Mouse (Mus musculus) heart, embryonic 14.5 days (tissue): ENCODE results near the gene Mccc1. TPM values are rescaled to one million over a fixed set of nuclear protein-coding genes. Genes with fewer than 3 reads are reported as not detected.

Experiments used
- ATAC-seq: fragments of 200-750 bp; cut with Nextera tagmentation; 2 replicates; pipeline ENCODE4 v1.8.0; 2017; ENCODE audit warnings: low read depth, moderate TSS enrichment; ENCODE audit not compliant: insufficient number of reproducible peaks, insufficient read depth, low FRiP score
- H3K27ac ChIP-seq, 2 experiments: fragments of 200-500 bp in 1 of 2; fragments of 300-500 bp in 1 of 2; sonication (generic) in 1 of 2; replicated peaks in 1 of 2; 2 replicates each; pipeline ENCODE4 v1.5.1; 2012 to 2014; ENCODE audit warnings: low read depth in 2 of 2, low read length in 2 of 2, control low read depth in 1 of 2, mild to moderate bottlenecking in 1 of 2, mixed read lengths in 1 of 2; ENCODE audit not compliant: control insufficient read depth in 1 of 2, insufficient read depth in 1 of 2
- H3K27me3 ChIP-seq: fragments of 300-500 bp; sonication (generic); 2 replicates; pipeline ENCODE4 v1.6.1; 2014; ENCODE audit warnings: mild to moderate bottlenecking, low read length, control low read depth; ENCODE audit not compliant: control insufficient read depth, insufficient read depth
- H3K36me3 ChIP-seq: fragments of 300-500 bp; sonication (generic); 2 replicates; pipeline ENCODE4 v1.6.1; 2014; ENCODE audit warnings: mild to moderate bottlenecking, control low read depth, low read length, mixed read lengths; ENCODE audit not compliant: control insufficient read depth, insufficient read depth
- H3K4me1 ChIP-seq, 2 experiments: fragments of 200-500 bp in 1 of 2; fragments of 300-500 bp in 1 of 2; sonication (generic) in 1 of 2; 2 replicates each; pipeline ENCODE4 v1.6.1; 2012 to 2014; ENCODE audit warnings: low read length in 2 of 2, control low read depth in 1 of 2, mixed read lengths in 1 of 2; ENCODE audit not compliant: control insufficient read depth in 2 of 2, insufficient read depth in 2 of 2
- H3K4me2 ChIP-seq: fragments of 300-500 bp; sonication (generic); 2 replicates; pipeline ENCODE4 v1.6.1; 2014; ENCODE audit warnings: mild to moderate bottlenecking, low read length
- H3K4me3 ChIP-seq, 2 experiments: fragments of 200-500 bp in 1 of 2; fragments of 300-500 bp in 1 of 2; sonication (generic) in 1 of 2; 2 replicates each; pipeline ENCODE4 v1.5.1; 2012 to 2014; ENCODE audit warnings: low read length in 2 of 2, mild to moderate bottlenecking in 2 of 2, control low read depth in 1 of 2, low read depth in 1 of 2, moderate library complexity in 1 of 2; ENCODE audit not compliant: control insufficient read depth in 1 of 2, insufficient read depth in 1 of 2
- H3K9ac ChIP-seq: fragments of 300-500 bp; sonication (generic); 2 replicates; pipeline ENCODE4 v1.6.1; 2014; ENCODE audit warnings: mild to moderate bottlenecking, low read length
- H3K9me3 ChIP-seq: fragments of 300-500 bp; sonication (generic); 2 replicates; pipeline ENCODE4 v1.6.1; 2016; ENCODE audit warnings: low read length, control low read depth; ENCODE audit not compliant: control insufficient read depth
- WGBS: fragments of 180-500 bp; shearing (Covaris S2); extraction: QIAGEN DNeasy Blood & Tissue Kit; methylation state at CpG from one replicate; pipeline ENCODE4 v1.1.7; 2014; 5-methylcytosine and 5-hydroxymethylcytosine counted together
- polyA plus RNA-seq: library from polyadenylated mRNA; unstranded; fragments of >200 nt; fragmentation: Nextera tagmentation; extraction: Ambion mirVana; gene quantifications from 2 replicates; pipeline ENCODE4 v1.2.1, GENCODE M21; 2014

The Mccc1 gene
- polyA plus RNA-seq = 58.9 and 63.8 TPM in 2 replicates

GRCm38 (mm10) chr3:36000275-36001239 lies at the start of gene Mccc1:
Gene Mccc1 (minus strand): TSS chr3:36000678.
- peak within 1 kb of the TSS; percentile 62 to 84 for H3K4me3 ChIP-seq
- H3K36me3 ChIP-seq = no peaks in the 10 kb centered on the region; the same call in 1 of the 2 replicates
- ATAC-seq = peak; percentile 98
- H3K4me2 ChIP-seq = peak within 1 kb of the TSS; percentile 61
- peak within 1 kb of the TSS; percentile 85 to 93 for H3K27ac ChIP-seq
- H3K27me3 ChIP-seq = no peaks in the 10 kb centered on the region
- 4% methylated on average over 39 of the region's 39 CpGs for WGBS
- H3K9me3 ChIP-seq = no peaks in the 10 kb centered on the region
- H3K9ac ChIP-seq = peak within 1 kb of the TSS; percentile 78
- peaks cover 2 to 3% of the 10 kb centered on the region in 2 experiments; a peak in 1 of 4 replicates for H3K4me1 ChIP-seq

DNA sequence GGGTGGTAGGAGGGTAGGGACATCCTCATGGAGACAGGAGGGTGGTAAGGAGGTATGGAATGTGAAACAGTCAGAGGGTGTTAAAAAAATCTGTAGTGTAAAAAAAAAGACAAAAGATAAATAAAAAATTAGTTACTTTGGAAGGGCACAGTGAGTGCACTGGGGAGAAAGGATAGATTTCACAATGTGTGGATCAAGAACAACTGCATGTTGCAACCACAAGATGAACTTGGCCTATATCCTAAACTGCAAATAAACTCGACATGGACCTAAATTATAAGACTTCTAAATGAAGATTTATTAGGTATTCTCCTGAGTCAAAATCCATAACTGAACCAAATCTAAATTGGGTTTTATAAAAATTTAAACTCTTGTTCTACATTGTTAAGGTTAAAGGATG lies 48.6 kb upstream of the Mccc1 start:
- no peak for ATAC-seq
- 54% methylated on average over 1 of the region's 1 CpGs for WGBS
- Histone ChIP-seq H3K36me3 (no peaks in the 10 kb centered on the region), H3K4me3 (no peak overlapping the region), H3K4me2 (no peak overlapping the region), H3K4me1 (no peaks in the 10 kb centered on the region), H3K9ac (no peak overlapping the region), H3K27me3 (no peaks in the 10 kb centered on the region), H3K9me3 (no peaks in the 10 kb centered on the region), H3K27ac (no peak overlapping the region)

DNA sequence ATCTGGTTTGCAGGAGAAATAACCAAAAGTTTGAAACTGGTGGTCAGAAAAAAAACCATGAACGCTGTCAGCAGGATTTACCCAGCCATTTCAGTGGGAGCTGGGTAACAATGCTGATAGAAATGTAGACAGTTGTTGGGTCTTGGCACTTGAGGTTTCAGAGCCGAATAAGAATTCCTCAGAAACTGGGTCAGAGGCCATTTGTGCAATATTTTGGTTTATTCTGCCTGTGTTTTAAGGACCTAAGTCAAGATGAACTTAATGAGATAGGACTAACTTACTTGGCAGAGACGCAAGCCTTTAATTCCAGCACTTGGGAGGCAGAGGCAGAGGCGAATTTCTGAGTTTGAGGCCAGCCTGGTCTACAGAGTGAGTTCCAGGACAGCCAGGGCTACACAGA lies 44.6 kb upstream of the Mccc1 start:
- H3K9ac ChIP-seq = no peak overlapping the region
- H3K27ac ChIP-seq = no peak overlapping the region
- no peaks in the 10 kb centered on the region for H3K9me3 ChIP-seq
- WGBS = 76% methylated on average over 4 of the region's 4 CpGs
- no peak for ATAC-seq
- H3K4me2 ChIP-seq = no peak overlapping the region
- no peak overlapping the region for H3K4me3 ChIP-seq
- H3K27me3 ChIP-seq = no peaks in the 10 kb centered on the region
- H3K4me1 ChIP-seq = no peaks in the 10 kb centered on the region
- no peaks in the 10 kb centered on the region for H3K36me3 ChIP-seq

- Histone ChIP-seq H3K4me1 (no peaks in the 10 kb centered on the region), H3K36me3 (no peaks in the 10 kb centered on the region), H3K4me2 (no peak overlapping the region), H3K9ac (no peak overlapping the region), H3K27ac (no peak overlapping the region), H3K4me3 (no peak overlapping the region), H3K27me3 (no peaks in the 10 kb centered on the region), H3K9me3 (no peaks in the 10 kb centered on the region)
- ATAC-seq = no peak
These were observed 44.0 kb upstream of the Mccc1 start for GRCm38 (mm10) chr3:36044520-36044919.

DNA sequence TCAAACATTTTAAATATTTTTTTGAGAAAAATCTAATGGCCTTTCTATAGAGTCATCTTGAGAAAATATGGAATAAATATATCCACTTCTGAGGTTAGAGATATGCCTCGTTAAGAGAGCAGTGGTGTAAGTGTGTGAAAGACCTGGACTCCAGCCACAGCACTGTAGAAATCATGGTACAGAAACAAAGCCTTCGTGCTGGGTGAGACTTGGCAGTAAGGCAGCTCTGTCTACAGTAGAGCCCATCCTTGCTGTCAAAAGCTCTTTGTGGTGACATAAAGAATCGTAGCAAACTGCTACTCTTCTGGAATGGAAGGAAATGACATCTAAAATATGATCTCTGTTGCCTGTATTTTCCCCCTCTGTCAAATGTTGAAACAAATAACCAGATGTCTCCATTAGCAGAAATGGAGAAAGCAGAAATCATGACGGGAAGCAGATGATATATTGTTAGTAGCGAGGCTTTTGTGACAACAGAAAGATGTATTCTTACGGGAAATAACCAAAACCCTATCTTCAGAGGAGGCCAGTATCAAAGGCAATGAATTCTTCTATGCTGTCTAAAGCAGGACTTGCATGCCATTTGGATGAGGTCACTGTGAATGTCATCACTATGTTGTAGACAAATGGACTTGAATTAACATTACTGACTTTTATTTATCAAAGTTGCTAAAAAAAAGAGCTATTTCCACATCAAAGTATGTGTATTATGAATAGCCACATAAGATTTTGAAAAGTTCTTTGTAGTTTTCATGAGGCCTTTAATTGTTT lies 31.4 kb upstream of the Mccc1 start:
- H3K9me3 ChIP-seq = no peaks in the 10 kb centered on the region
- H3K9ac ChIP-seq = no peak overlapping the region
- peak overlapping the region; percentile 72 to 81 for H3K27ac ChIP-seq
- no peaks in the 10 kb centered on the region for H3K27me3 ChIP-seq
- no peak overlapping the region for H3K4me3 ChIP-seq
- peak overlapping the region; percentile 49 for H3K4me2 ChIP-seq
- 11% methylated on average over 6 of the region's 6 CpGs for WGBS
- H3K4me1 ChIP-seq = peaks cover 0 to 3% of the 10 kb centered on the region in 2 experiments; a peak in 2 of 4 replicates
- ATAC-seq = no peak
- no peaks in the 10 kb centered on the region for H3K36me3 ChIP-seq

DNA sequence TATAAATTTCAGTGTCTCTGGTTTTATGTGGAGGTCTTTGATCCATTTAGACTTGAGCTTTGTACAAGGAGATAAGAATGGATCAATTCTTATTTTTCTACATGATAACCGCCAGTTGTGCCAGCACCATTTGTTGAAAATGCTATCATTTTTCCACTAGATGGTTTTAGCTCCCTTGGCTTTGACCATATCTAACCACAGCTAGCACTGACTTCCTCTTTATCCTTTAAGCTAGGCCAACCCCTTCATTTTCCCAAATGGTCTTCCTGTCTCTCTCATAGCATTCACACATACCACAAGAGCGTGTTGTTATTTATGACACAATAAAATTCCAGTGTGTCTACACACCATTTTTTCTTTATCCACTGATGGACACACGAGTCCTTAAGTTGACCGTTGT lies 29.5 kb upstream of the Mccc1 start:
- no peaks in the 10 kb centered on the region for H3K27me3 ChIP-seq
- H3K4me1 ChIP-seq = peaks cover 0 to 3% of the 10 kb centered on the region in 2 experiments; a peak in 2 of 4 replicates
- no peaks in the 10 kb centered on the region for H3K36me3 ChIP-seq
- H3K9ac ChIP-seq = no peak overlapping the region
- no peak overlapping the region for H3K4me2 ChIP-seq
- no peaks in the 10 kb centered on the region for H3K9me3 ChIP-seq
- no peak for ATAC-seq
- no peak overlapping the region for H3K27ac ChIP-seq
- H3K4me3 ChIP-seq = no peak overlapping the region
- WGBS = 79% methylated on average over 4 of the region's 4 CpGs

- no peaks in the 10 kb centered on the region for H3K36me3 ChIP-seq
These were observed 25.3 kb upstream of the Mccc1 start for GRCm38 (mm10) chr3:36025732-36026131.

More at GRCm38 (mm10) chr3:36025732-36026131, 25.3 kb upstream of the Mccc1 start:
- WGBS = 80% methylated on average over 6 of the region's 6 CpGs
- no peaks in the 10 kb centered on the region for H3K4me1 ChIP-seq
- no peak overlapping the region for H3K4me3 ChIP-seq
- no peak overlapping the region for H3K27ac ChIP-seq
- no peaks in the 10 kb centered on the region for H3K27me3 ChIP-seq
- no peak for ATAC-seq
- no peak overlapping the region for H3K9ac ChIP-seq
- no peaks in the 10 kb centered on the region for H3K9me3 ChIP-seq
- H3K4me2 ChIP-seq = no peak overlapping the region
